9 mouse cellular contexts compared by ENCODE assay signal in genomic region chr5:64274738-64275451, GRCm38 (mm10).
A peak's percentile ranks its signal among the peaks of the same experiment; 100 is the strongest.
DNase-seq lines count a peak whose midpoint lies in the region; ATAC-seq and TF ChIP-seq lines count a peak whose summit lies in the region.
"Had no signal": no experiment of that assay in that cellular context is flagged by ENCODE, and none has a peak within 500 bp of the region (broad histone marks: within the 10 kb centered on the region; RNA-seq: fewer than 3 reads in every experiment).

No protein-coding gene starts in this region.

- no peak overlapping the region for H3K9ac ChIP-seq in ES-Bruce4 (ENCODE audit: low read depth, poor library complexity, severe bottlenecking)
- no peak overlapping the region for H3K9ac ChIP-seq in neural tube, embryonic 14.5 days (replicated peaks; ENCODE audit: low read depth, low read length)
- H3K9ac ChIP-seq: embryonic facial prominence, embryonic 13.5 days had no signal

- peak; percentile 69; the same call in 1 of the 2 replicates for ATAC-seq in neural tube, embryonic 14.5 days (ENCODE audit: low read depth)
- no peak for ATAC-seq in erythroid progenitor cell, adult 5-6 weeks (replicated peaks; ENCODE audit: low FRiP score, poor library complexity, severe bottlenecking)

- H3K4me2 ChIP-seq in neural tube, embryonic 14.5 days (ENCODE audit: low read depth, low read length) = no peak overlapping the region
- H3K4me2 ChIP-seq: embryonic facial prominence, embryonic 13.5 days had no signal

- no peak for TF ChIP-seq EP300 in ES-Bruce4 (IDR thresholded peaks at IDR 0.05; ENCODE audit: insufficient read depth, low read depth, low read length)

- H3K27ac ChIP-seq in ES-Bruce4 (ENCODE audit: insufficient read depth, low read length) = no peak overlapping the region
- no peak overlapping the region for H3K27ac ChIP-seq in neural tube, embryonic 14.5 days (ENCODE audit: low read depth, low read length)
- H3K27ac ChIP-seq: embryonic facial prominence, embryonic 13.5 days had no signal

- peaks cover 2% of the 10 kb centered on the region for H3K4me1 ChIP-seq in ES-Bruce4 (ENCODE audit: control insufficient read depth, insufficient read depth, low read length)
- no peaks in the 10 kb centered on the region for H3K4me1 ChIP-seq in neural tube, embryonic 14.5 days (ENCODE audit: control insufficient read depth, insufficient read depth, low read length)

- 40% methylated on average over 17 of the region's 17 CpGs for WGBS in neural tube, embryonic 14.5 days

- intact Hi-C loops in left cerebral cortex, postnatal 14 days (cut with DNase I) = loop anchor here (5.0 to 10.0 kb wide), 2 partner anchors 170 to 368 kb away; no protein-coding TSS in a partner anchor

- no peaks in the 10 kb centered on the region for H3K27me3 ChIP-seq in ES-Bruce4 (ENCODE audit: control insufficient read depth, insufficient read depth, low read length, poor library complexity, severe bottlenecking)
- H3K27me3 ChIP-seq in neural tube, embryonic 14.5 days (ENCODE audit: control insufficient read depth, insufficient read depth, low read length) = no peaks in the 10 kb centered on the region
- H3K27me3 ChIP-seq: embryonic facial prominence, embryonic 13.5 days had no signal

- no peak for TF ChIP-seq POLR2A in ES-Bruce4 (IDR thresholded peaks at IDR 0.05; ENCODE audit: insufficient read depth, low read length)

- TF ChIP-seq CTCF in ES-Bruce4 (IDR thresholded peaks at IDR 0.05; ENCODE audit: low read depth, low read length) = peak; percentile 84

- DNase-seq in kidney, adult 18-20 months = peak; percentile 57
- DNase-seq in kidney, adult 11 months = no peak
- peak; percentile 34 for DNase-seq in c-Kit-positive CD71-positive TER-119-negative erythroid progenitor cells, embryonic 14.5 days (ENCODE audit: low read depth)
- DNase-seq in forelimb bud, embryonic 11.5 days (ENCODE audit: low read depth, low spot score) = peak; percentile 23
- DNase-seq in left cerebral cortex, postnatal 14 days (ENCODE audit: low spot score in 2 of 2) = peak; percentile 62 to 64

- peaks cover 2% of the 10 kb centered on the region; the same call in 1 of the 2 replicates for H3K36me3 ChIP-seq in ES-Bruce4 (ENCODE audit: control insufficient read depth, insufficient read depth, low read length, poor library complexity, severe bottlenecking)
- peaks cover 5% of the 10 kb centered on the region; the same call in 1 of the 2 replicates for H3K36me3 ChIP-seq in neural tube, embryonic 14.5 days (ENCODE audit: control insufficient read depth, insufficient read depth, low read length)

- no peaks in the 10 kb centered on the region for H3K9me3 ChIP-seq in ES-Bruce4 (replicated peaks; ENCODE audit: control insufficient read depth, insufficient read depth, low read length, poor library complexity, severe bottlenecking)
- no peaks in the 10 kb centered on the region for H3K9me3 ChIP-seq in neural tube, embryonic 14.5 days (ENCODE audit: control insufficient read depth, low read length)
- H3K9me3 ChIP-seq: embryonic facial prominence, embryonic 13.5 days had no signal

- no peak overlapping the region for H3K4me3 ChIP-seq in ES-Bruce4 (ENCODE audit: low read depth, low read length)
- H3K4me3 ChIP-seq in neural tube, embryonic 14.5 days (ENCODE audit: low read depth, low read length) = no peak overlapping the region
- H3K4me3 ChIP-seq: embryonic facial prominence, embryonic 13.5 days had no signal
